Mouse (Mus musculus) left cerebral cortex, postnatal 4 days (tissue): ENCODE data around the gene Rfc5. TPM values are rescaled to one million over a fixed set of nuclear protein-coding genes. Genes with fewer than 3 reads are reported as not detected.
A peak's percentile ranks its signal among the peaks of the same experiment; 100 is the strongest.
"Not testable (repeated sequence)": the region's sequence is repeated elsewhere in the genome, so short reads cannot be mapped to it uniquely, and the experiment has no call there.

Experiments
- DNase-seq: peaks from one replicate; pipeline ENCODE4 v3.0.0-alpha.2; 2022
- intact Hi-C: fragments of 180-260 bp; cut with DNase I; formaldehyde crosslinking; loops from one replicate; pipeline ENCODE4 v1.15.1; 2025
- total RNA-seq, 2 experiments: library from RNA; stranded (reverse); gene quantifications; 2 replicates each; pipeline ENCODE4 v1.2.3; 2021

Gene Rfc5
- total RNA-seq, 2 experiments from 2014 or later: 20.2 to 26.4 TPM

DNA sequence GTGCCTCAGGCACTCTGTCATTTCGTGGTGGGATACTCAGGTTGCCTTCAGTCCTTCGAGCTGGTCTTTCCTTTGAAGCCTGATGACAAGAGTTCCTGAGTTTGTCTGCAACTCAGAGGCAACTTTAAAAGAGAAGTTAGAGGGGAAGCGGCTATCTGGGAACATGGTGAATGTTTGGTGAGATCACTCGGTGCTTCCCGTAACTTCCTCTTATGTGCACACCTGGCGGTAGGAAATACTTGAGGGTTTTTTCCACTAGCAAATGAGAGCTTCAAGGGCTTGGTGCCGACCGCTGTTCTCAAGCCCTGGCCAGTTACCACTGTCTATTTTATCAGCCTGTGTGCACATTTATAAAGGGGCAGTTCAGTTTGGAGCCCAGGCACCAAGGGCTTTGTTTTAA is 34.7 kb downstream of the Rfc5 start:
- intact Hi-C loops: no loop called here
- no peak for DNase-seq

DNA sequence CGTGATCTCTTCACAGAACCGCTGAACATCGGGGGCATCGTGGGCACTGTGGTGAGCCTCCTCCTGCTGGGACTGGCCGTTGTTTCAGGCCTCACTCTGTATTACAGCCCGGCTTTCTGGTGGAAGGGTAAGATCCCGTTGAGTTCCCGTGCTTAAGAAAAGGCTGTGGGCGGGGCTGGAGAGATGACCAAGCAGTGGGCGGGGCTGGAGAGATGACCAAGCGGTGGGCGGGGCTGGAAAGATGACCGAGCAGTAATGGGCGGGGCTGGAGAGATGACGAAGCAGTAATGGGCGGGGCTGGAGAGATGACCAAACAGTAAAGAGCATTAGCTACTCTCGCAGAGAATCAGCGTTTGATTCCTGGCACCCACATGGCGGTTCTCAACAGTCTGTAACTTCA is 40.6 kb downstream of the Rfc5 start:
- intact Hi-C loops: no loop called here
- peak; percentile 82 for DNase-seq

DNA sequence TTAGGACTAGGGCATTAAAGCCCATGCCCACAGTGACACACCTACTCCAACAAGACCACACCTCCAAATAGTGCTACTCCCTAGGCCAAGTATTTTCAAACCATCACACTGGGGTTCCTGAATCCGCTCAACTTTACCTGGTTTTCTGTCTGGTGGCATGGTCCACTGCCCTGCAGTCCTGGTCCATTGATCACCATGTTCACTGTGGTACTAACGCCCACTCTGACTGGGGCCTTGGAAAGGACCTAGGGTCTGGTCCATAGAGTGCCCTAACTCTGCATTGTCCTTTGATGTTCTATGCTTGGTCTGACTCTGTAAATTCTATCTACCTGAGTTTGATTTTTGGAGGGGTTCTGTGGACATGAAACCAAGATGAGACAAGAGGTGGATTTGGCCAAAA is 41.0 kb downstream of the Rfc5 start:
- no peak for DNase-seq
- intact Hi-C loops: no loop called here

DNA sequence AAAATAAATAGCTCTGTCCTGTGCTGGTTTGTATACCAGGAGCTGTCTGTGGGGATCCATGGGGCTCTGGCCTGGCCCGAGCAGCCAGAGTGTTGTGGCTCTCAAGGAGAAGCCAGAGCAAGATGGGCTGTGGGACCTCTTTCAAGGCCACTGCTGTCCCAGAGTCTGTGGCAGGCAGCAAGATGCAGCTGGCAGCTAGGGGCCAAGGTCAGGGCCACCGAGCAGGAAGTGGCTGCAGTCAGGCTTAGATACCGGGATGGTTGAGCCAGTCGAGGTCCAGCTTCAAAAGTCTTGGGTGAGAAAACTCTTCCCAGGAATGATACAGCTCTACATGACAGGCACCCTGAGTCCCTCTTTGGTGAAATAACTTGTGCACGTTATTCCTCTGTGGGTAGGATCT is 41.8 kb downstream of the Rfc5 start:
- no peak for DNase-seq
- intact Hi-C loops: no loop called here

DNA sequence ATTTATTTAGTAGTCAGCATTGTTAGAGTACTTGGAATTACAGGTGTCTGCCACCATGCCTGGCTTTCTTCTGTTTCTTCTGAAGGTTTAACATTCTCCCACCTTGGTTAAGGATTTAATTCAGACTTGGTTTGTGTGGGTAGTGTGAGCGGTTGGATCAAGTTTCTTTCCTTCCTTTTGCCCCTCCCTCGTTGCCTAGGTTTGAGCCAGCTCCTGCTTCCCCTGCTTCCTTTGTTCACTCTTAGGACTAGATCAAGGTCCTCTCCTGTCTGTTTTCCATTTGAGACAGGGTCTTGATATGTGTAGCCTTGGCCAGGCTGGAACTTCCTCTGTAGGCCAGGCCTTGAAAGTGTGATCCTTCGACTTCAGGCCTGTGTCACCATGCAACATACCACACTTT is 42.6 kb downstream of the Rfc5 start:
- no peak for DNase-seq
- intact Hi-C loops: no loop called here

DNA sequence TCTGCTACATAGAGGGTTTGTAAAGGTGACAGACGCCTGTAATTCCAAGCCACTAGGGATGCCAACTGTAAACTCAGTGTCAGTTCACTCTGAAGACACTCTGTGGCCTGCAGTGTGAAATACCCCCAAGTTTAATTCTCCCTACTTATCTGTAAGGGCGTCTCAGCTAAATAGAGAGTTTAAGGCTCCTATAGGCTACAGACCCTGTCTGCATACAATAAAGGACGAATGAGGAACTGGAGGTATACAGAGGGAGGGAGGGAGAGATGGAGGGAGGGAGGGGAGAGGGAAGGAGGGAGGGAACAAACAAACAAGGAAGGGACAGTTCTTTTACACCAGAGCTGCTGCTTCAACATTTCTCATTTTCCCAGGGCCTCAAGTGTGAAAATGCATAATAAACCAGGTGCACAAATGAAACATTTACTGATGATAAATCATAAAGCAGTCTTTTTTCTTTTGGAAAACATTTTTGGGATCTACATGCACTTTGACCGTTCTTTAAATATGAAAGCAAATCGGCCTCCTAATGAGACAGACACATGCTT is 43.3 kb downstream of the Rfc5 start:
- DNase-seq: no peak
- intact Hi-C loops: no loop called here

DNA sequence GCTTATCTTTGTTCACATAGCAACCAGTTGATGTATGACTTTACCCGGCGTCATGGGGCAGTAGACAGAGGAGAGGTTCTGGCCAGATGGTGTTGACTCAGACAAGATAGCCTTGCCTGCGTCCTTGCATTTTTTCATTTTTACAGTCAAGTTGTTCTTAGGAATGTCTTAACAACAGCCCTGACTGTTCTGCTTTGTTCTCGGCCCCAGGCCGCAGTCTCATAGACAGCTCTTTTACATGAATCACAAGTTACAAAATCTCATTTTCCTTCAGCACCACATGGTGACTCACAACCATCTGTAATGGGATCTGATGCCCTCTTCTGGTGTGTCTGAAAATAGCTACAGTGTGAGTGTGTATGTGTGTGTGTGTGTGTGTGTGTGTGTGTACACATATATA is 44.4 kb downstream of the Rfc5 start:
- intact Hi-C loops, DNase-seq: not testable (repeated sequence)

DNA sequence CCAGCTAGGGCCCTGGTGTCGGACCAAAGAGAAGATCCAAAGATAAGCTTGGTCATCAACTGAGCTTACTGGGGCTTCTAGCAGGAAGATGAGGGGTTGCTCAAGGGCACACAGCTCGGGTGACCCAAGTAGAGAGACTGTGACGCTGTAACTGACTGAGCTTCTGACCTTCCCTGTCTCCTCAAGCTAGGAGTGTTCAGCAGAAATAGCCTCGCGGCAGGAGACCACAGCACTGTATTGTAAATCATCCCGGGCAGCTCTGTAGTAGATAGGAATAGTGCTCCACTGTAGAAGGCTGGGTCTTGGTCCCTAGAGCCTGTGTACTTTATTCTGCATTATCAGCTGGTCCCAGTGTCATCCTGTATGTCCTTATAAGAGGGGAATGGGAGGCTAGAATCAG is 47.0 kb downstream of the Rfc5 start:
- no peak for DNase-seq
- intact Hi-C loops: no loop called here

DNA sequence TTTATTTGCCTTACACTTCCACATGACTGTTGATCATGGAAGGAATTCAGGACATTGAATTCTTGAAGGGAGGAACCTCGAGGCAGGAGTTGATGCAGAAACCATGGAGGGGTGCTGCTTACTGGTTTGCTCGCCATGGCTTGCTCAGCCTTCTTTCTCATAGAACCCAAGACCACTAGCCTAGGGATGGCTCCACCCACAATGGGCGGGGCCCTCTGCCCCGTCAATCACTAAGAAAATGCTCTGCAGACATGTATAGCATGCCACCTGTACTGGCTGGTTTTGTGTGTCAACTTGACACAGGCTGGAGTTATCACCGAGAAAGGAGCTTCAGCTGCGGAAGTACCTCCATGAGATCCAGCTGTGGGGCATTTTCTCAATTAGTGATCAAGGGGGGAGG is 48.8 kb downstream of the Rfc5 start:
- no peak for DNase-seq
- intact Hi-C loops: no loop called here

DNA sequence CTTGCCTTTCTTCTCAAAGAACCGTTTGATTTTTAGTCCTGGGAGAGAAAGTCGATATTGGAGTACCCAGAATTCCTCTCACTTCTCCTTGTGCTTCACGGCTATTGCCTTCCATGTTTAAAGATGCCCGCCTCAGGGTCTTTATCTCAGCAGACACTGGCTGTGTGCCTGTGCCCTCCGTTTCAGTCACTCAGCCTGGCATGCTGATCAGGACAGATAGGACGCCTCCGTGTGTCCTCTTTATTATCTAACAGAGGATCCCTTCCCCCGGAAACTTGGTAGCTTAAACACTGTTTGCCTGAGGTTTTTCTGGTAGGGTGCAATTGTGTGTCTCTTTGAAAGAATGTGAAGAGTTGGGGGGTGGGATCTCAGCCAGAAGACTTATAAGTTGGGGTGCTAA is 50.3 kb downstream of the Rfc5 start:
- intact Hi-C loops: no loop called here
- no peak for DNase-seq

DNA sequence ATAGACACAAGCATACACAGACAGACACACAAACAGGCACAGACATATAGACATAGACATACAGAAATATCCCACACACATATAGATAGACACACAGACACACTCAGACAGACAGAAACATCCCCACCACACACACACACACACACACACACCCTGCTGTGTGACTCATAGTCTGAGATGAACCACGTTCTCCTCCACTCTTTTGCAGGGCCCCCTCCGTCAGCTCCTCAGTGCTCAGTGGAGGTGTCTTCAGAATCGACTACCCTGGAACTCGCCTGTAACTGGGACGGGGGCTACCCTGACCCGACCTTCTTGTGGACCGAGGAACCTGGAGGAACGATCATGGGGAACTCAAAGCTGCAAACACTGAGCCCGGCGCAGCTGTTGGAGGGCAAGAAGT is 50.8 kb downstream of the Rfc5 start:
- intact Hi-C loops: no loop called here
- no peak for DNase-seq

DNA sequence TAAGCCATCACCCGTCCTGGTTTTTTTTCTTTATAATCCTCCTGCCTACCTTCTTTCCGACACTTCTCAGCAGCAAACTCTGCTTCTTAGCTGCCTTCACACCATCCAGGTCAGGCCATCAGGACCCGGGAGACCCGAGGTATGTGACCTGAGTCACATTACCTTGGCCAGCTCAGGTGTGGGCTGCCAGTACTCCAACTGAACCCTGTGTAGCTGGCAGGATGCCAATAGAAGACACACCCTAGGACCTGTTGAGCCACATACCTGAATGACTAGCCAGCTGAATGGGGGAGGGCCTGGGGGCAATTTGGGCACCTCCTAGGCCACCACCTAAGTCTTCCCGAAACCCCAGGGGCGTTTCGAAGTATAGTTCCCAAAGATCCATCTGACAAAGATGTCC is 58.4 kb downstream of the Rfc5 start:
- intact Hi-C loops: no loop called here
- DNase-seq: no peak

Other genes starting within 250 kb of the Rfc5 start
- 100 to 1,000 TPM; 725 to 728 TPM for gene Pebp1, start 101.4 kb downstream of the Rfc5 start, total RNA-seq
- gene Vsig10, start 70.0 kb downstream of the Rfc5 start, total RNA-seq: 1 to 10 TPM; 1.9 to 3.1 TPM
- gene Wsb2, start 31.7 kb downstream of the Rfc5 start, total RNA-seq: 100 to 1,000 TPM; 407 to 423 TPM
- 10 to 100 TPM; 23.4 to 24.1 TPM for gene Ksr2, start 25.0 kb upstream of the Rfc5 start, total RNA-seq